Mouse (Mus musculus) right cerebral cortex, adult 18-20 months (tissue): Measurements from ENCODE around the gene Pnpo.

ENCODE experiments used
- DNase-seq: peaks from one replicate; pipeline ENCODE4 v3.0.0; 2022; ENCODE audit warnings: mixed read lengths

Gene Pnpo

DNA sequence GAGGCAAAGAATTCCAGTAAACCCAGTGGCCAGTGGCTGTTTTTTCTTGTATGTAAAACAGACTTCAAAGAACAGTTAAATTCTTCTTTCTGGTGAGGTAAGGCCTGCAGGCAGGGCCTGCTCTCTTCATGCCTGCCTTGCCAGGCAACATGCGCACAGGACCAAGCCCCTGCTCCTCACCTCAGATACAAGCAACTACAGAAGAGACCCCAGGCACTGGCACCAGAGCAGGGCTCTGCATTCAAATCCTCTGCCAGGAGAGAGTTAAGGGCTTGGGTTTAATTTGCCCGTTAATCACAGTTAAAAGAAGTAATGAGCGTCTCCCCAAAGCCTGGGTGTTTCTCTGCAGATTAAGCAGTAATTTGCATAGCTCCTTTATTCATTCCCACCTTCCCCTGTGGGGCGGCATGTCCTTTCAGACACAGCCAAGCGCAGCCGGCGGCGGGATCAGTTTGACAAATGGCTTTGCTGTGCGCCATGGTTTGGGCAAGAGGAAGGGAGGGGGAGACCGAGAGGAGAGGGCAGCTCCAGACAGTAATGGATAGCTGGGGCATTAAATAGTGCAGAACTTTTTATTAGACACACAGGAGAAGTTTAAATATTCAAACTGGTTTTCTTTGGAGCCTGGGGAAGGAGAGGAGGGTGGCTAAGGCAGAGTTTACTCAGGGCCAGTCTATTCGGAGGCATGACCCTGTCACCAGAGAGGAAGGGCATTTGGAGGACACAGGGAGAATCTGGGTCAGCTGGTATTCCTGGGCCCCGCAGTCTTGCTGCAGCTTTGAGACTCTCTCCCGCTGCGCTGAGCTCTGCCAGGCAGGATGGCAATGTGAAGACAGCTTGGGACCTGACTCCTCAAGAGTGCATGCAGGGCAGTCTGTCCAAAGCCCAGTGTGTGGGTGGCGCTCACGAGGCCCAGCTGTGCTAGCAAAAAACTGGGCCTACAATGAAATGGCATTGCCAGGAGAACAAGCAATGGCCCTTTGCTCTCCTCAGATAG lies 40.8 kb downstream of the Pnpo start:
- peak; percentile 23 for DNase-seq

DNA sequence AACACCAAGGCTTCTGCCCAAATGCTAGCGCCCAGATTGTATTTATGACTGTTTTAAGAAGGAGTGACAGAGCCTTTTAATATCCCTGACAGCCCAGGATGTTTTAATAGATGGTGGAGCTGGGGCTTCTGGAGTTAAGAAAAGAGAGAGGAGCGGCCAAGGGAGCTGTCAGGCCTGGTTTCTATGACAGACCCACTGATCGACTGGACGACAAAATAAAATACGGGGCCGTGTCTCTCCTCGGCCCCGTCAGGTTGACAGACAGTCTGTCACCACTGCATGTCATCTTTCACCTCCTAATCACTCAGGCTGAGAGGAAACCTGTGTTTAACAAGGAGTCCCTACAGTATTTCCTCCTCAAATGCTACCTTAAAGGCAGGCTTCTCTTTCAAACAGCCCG lies 42.5 kb downstream of the Pnpo start:
- DNase-seq, result no peak

DNA sequence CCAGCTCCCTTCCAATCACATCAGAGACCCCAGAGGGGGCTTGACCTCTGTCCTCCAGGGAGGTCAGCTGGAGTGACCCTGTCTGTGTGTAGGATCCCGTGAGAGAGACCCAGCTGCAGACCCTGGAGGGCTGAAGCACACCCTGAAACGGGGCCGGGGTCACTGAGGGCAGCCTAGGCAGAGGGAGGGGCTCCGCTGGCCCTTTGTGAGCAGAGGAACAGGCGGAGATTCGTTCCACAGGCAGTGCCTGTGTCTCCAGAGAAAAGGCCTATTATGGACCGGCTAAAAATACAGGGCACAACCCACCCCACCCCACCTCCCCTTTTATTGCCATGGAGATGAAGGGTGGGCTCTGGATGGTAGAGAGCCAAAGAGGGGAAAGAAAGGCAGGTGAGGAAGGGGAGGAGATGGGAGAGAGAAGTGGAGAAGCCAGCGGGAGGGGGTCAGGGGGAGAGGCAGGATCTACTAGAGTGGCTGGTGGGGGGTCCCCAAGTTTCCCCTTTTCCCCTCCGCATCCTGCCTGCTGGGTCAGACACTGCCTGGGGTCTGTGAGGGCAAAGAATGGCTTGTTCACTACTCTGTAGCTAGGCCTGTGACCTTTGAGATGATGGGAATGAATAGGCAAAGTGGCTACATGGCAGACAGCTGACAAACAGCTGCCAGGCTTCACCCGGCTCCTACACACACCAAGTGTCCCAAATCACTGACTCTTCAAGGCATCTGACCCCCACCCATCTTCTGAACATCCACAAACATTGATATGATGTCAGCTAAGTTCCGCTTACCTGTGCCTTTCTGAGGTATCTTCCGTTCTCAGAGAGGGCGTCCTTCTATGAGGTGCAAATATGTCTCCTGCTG lies 44.1 kb downstream of the Pnpo start:
- DNase-seq, result no peak

DNA sequence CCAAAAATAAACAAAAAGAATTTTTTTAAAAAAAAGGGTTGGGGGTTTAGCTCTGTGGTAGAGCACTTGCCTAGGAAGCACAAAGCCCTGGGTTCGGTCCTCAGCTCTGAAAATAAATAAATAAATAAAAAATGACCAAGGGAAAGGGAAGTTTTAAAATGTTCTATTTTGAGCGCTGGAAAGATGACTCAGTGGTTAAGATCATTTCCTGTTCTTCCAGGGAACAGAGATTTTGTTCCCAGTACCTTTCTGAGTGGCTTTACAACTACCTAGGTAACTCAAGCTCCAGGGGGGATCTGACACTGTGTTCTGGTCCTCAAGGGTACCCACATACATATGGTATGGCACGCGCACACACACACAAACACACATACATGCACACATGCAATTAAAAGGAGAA lies 47.9 kb downstream of the Pnpo start:
- no peak for DNase-seq

DNA sequence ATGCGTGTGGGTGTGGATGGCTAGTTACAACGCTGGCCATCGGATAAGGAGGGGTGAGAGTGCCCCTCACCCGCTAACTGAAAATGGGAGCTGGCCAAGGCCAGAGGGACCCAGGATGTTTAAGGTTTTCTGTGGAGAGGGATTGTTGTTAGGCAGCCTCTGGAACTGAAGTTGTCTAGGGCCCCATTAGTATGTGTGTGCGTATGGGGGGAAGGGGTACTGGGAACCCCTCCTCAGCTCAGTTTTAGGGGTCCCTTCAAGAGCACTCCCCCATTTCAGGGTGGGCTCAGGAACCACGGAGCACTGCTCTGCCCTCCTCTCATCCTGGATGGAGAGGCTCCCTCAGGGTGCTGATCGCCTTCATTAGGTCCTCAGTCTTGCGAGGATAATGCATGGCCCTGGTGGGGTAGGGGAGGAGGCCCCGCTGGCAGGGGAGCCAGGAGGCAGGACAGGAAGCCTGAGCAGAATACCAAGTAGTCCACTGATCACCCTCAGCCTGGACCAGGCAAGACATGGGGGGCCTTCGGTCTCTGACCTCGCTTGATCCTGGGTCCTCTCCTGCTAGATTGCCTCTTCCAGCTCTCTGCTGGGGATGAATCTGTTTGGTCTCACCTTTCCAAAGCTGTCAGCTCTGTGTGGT lies 50.5 kb downstream of the Pnpo start:
- no peak for DNase-seq

DNA sequence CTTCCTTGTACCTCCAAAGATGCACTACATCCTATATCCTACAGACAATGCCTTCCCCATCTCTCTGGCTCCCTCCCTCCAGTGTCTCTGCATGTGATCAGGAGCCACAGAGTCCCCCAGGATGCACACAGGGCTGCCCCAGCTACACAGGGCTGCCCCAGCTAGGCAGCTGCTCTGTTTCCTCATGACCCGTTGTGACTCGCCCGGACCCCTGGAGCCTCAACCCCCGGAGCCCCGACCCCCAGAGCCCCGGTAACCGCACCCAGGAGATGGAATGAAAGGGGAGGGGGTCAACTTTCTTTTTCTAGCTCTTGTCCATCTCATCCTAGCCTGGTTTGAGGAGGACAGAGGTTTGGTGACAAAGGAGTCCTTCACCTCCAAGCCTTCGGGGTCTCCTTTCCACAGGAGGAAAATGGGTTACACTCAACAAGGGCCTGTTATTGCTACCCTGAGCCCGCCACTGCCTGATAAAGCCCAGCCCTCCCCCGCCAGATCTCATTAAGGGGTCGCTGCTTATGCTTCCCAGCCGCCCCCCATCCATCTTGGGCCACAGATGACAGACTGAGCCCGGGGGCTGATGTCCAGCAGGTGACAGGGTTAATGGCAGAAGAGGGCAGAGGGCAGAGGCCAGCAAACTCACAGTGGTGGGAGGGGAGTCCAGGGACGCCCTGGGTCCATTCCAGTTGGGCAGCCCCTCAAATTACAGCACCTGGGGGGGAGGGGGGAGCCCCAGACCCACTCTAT lies 51.8 kb downstream of the Pnpo start:
- DNase-seq, result no peak
